Mouse (Mus musculus): ENCODE measurements at regions not wholly inside any gene's neighbourhood (a gene's known extent, or its start where the extent isn't known, plus 50 kb on each side); places are given as distances from the start of the nearest gene placed in this dataset.

GRCm38 (mm10) chr10:120603167-120603566 is 126.9 kb upstream of the Hmga2 start:
- H3K9ac ChIP-seq: no peak overlapping the region
- H3K4me3 ChIP-seq: no peak overlapping the region
- H3K27ac ChIP-seq: no peak overlapping the region
- ATAC-seq (ENCODE audit: insufficient number of reproducible peaks, insufficient read depth, low FRiP score, low TSS enrichment, low read depth): no peak
- H3K27me3 ChIP-seq: no peaks in the 10 kb centered on the region
- no peaks in the 10 kb centered on the region for H3K9me3 ChIP-seq
- 81% methylated on average over 4 of the region's 4 CpGs for WGBS
- H3K4me1 ChIP-seq: peaks cover 6% of the 10 kb centered on the region
- no peak overlapping the region for H3K4me2 ChIP-seq
- no peaks in the 10 kb centered on the region for H3K36me3 ChIP-seq

- Histone ChIP-seq H3K36me3 (no peaks in the 10 kb centered on the region), H3K27ac (no peak overlapping the region), H3K4me2 (no peak overlapping the region), H3K4me3 (no peak overlapping the region), H3K9me3 (no peaks in the 10 kb centered on the region), H3K27me3 (no peaks in the 10 kb centered on the region), H3K9ac (no peak overlapping the region), H3K4me1 (peaks cover 6% of the 10 kb centered on the region)
- no peak for ATAC-seq (ENCODE audit: insufficient number of reproducible peaks, insufficient read depth, low FRiP score, low TSS enrichment, low read depth)
- WGBS: 89% methylated on average over 5 of the region's 5 CpGs
Measured at GRCm38 (mm10) chr10:120600735-120601134, 124.5 kb upstream of the Hmga2 start.

- Histone ChIP-seq H3K27me3 (no peaks in the 10 kb centered on the region), H3K36me3 (no peaks in the 10 kb centered on the region), H3K9ac (no peak overlapping the region), H3K4me1 (peaks cover 3% of the 10 kb centered on the region), H3K4me3 (no peak overlapping the region), H3K4me2 (no peak overlapping the region), H3K9me3 (no peaks in the 10 kb centered on the region), H3K27ac (no peak overlapping the region)
- no peak for ATAC-seq (ENCODE audit: insufficient number of reproducible peaks, insufficient read depth, low FRiP score, low TSS enrichment, low read depth)
- 83% methylated on average over 6 of the region's 6 CpGs for WGBS
Measured at GRCm38 (mm10) chr10:120599551-120599950, 123.3 kb upstream of the Hmga2 start.

- H3K27ac ChIP-seq: no peak overlapping the region
- WGBS: 62% methylated on average over 9 of the region's 9 CpGs
- H3K9me3 ChIP-seq: no peaks in the 10 kb centered on the region
- H3K9ac ChIP-seq: no peak overlapping the region
- no peak overlapping the region for H3K4me3 ChIP-seq
- ATAC-seq (ENCODE audit: insufficient number of reproducible peaks, insufficient read depth, low FRiP score, low TSS enrichment, low read depth): no peak
- H3K36me3 ChIP-seq: no peaks in the 10 kb centered on the region
- H3K4me1 ChIP-seq: no peaks in the 10 kb centered on the region
- H3K27me3 ChIP-seq: no peaks in the 10 kb centered on the region
- H3K4me2 ChIP-seq: no peak overlapping the region
Measured at GRCm38 (mm10) chr10:120597320-120597887, 121.1 kb upstream of the Hmga2 start.

GRCm38 (mm10) chr10:120595145-120595544 is 118.9 kb upstream of the Hmga2 start:
- no peak for ATAC-seq (ENCODE audit: insufficient number of reproducible peaks, insufficient read depth, low FRiP score, low TSS enrichment, low read depth)
- WGBS: 93% methylated on average over 3 of the region's 3 CpGs

GRCm38 (mm10) chr10:120593876-120594275 is 117.6 kb upstream of the Hmga2 start:
- no peaks in the 10 kb centered on the region for H3K4me1 ChIP-seq
- H3K9me3 ChIP-seq: no peaks in the 10 kb centered on the region
- no peak for ATAC-seq (ENCODE audit: insufficient number of reproducible peaks, insufficient read depth, low FRiP score, low TSS enrichment, low read depth)
- H3K36me3 ChIP-seq: no peaks in the 10 kb centered on the region
- no peak overlapping the region for H3K4me3 ChIP-seq
- H3K4me2 ChIP-seq: no peak overlapping the region
- H3K27me3 ChIP-seq: no peaks in the 10 kb centered on the region
- no peak overlapping the region for H3K9ac ChIP-seq
- no peak overlapping the region for H3K27ac ChIP-seq

More at GRCm38 (mm10) chr10:120595145-120595544, 118.9 kb upstream of the Hmga2 start:
- Histone ChIP-seq H3K4me2 (no peak overlapping the region), H3K27me3 (no peaks in the 10 kb centered on the region), H3K27ac (no peak overlapping the region), H3K4me3 (no peak overlapping the region), H3K9ac (no peak overlapping the region), H3K9me3 (no peaks in the 10 kb centered on the region), H3K4me1 (no peaks in the 10 kb centered on the region), H3K36me3 (no peaks in the 10 kb centered on the region)

- no peak overlapping the region for H3K4me3 ChIP-seq
- ATAC-seq (ENCODE audit: insufficient number of reproducible peaks, insufficient read depth, low FRiP score, low TSS enrichment, low read depth): no peak
Measured at GRCm38 (mm10) chr10:120589659-120590058, 113.4 kb upstream of the Hmga2 start.

GRCm38 (mm10) chr10:120587854-120588633 is 111.8 kb upstream of the Hmga2 start:
- H3K9ac ChIP-seq: no peak overlapping the region
- H3K4me1 ChIP-seq: peaks cover 12% of the 10 kb centered on the region; the same call in 1 of the 2 replicates
- H3K27ac ChIP-seq: peak overlapping the region; percentile 48
- 24% methylated on average over 8 of the region's 8 CpGs for WGBS
- H3K4me2 ChIP-seq: no peak overlapping the region
- ATAC-seq (ENCODE audit: insufficient number of reproducible peaks, insufficient read depth, low FRiP score, low TSS enrichment, low read depth): no peak
- no peaks in the 10 kb centered on the region for H3K36me3 ChIP-seq
- no peaks in the 10 kb centered on the region for H3K9me3 ChIP-seq
- H3K4me3 ChIP-seq: no peak overlapping the region
- no peaks in the 10 kb centered on the region for H3K27me3 ChIP-seq

More at GRCm38 (mm10) chr10:120589659-120590058, 113.4 kb upstream of the Hmga2 start:
- no peaks in the 10 kb centered on the region for H3K36me3 ChIP-seq
- H3K4me2 ChIP-seq: no peak overlapping the region
- H3K9ac ChIP-seq: no peak overlapping the region
- 85% methylated on average over 2 of the region's 2 CpGs for WGBS
- H3K27me3 ChIP-seq: no peaks in the 10 kb centered on the region
- H3K27ac ChIP-seq: no peak overlapping the region
- peaks cover 10% of the 10 kb centered on the region; the same call in 1 of the 2 replicates for H3K4me1 ChIP-seq
- no peaks in the 10 kb centered on the region for H3K9me3 ChIP-seq

- Histone ChIP-seq H3K27me3 (no peaks in the 10 kb centered on the region), H3K4me2 (no peak overlapping the region), H3K36me3 (no peaks in the 10 kb centered on the region), H3K27ac (no peak overlapping the region), H3K9ac (no peak overlapping the region), H3K9me3 (no peaks in the 10 kb centered on the region), H3K4me3 (no peak overlapping the region), H3K4me1 (peaks cover 17% of the 10 kb centered on the region)
- ATAC-seq (ENCODE audit: insufficient number of reproducible peaks, insufficient read depth, low FRiP score, low TSS enrichment, low read depth): no peak
- WGBS: 91% methylated on average over 3 of the region's 3 CpGs
Measured at GRCm38 (mm10) chr10:120587179-120587578, 110.9 kb upstream of the Hmga2 start.

GRCm38 (mm10) chr10:120582497-120582896 is 106.2 kb upstream of the Hmga2 start:
- WGBS: 69% methylated on average over 7 of the region's 7 CpGs
- ATAC-seq (ENCODE audit: insufficient number of reproducible peaks, insufficient read depth, low FRiP score, low TSS enrichment, low read depth): no peak
- no peak overlapping the region for H3K9ac ChIP-seq

GRCm38 (mm10) chr10:120581547-120581946 is 105.3 kb upstream of the Hmga2 start:
- H3K27ac ChIP-seq: no peak overlapping the region
- WGBS: 87% methylated on average over 6 of the region's 6 CpGs

More at GRCm38 (mm10) chr10:120582497-120582896, 106.2 kb upstream of the Hmga2 start:
- Histone ChIP-seq H3K4me3 (no peak overlapping the region), H3K27me3 (no peaks in the 10 kb centered on the region), H3K36me3 (no peaks in the 10 kb centered on the region), H3K4me1 (peaks cover 10% of the 10 kb centered on the region), H3K4me2 (no peak overlapping the region), H3K27ac (no peak overlapping the region), H3K9me3 (no peaks in the 10 kb centered on the region)

GRCm38 (mm10) chr10:120576886-120577285 is 100.6 kb upstream of the Hmga2 start:
- Histone ChIP-seq H3K9ac (no peak overlapping the region), H3K4me1 (peaks cover 10% of the 10 kb centered on the region; the same call in 1 of the 2 replicates), H3K36me3 (no peaks in the 10 kb centered on the region), H3K9me3 (no peaks in the 10 kb centered on the region), H3K4me3 (no peak overlapping the region), H3K4me2 (no peak overlapping the region), H3K27me3 (no peaks in the 10 kb centered on the region), H3K27ac (0 out of 2 replicates have a peak overlapping the region, but pooled peaks have one; percentile 4)
- 54% methylated on average over 5 of the region's 5 CpGs for WGBS
- ATAC-seq (ENCODE audit: insufficient number of reproducible peaks, insufficient read depth, low FRiP score, low TSS enrichment, low read depth): no peak

More at GRCm38 (mm10) chr10:120581547-120581946, 105.3 kb upstream of the Hmga2 start:
- Histone ChIP-seq H3K9ac (no peak overlapping the region), H3K4me2 (no peak overlapping the region), H3K4me3 (no peak overlapping the region), H3K36me3 (no peaks in the 10 kb centered on the region), H3K27me3 (no peaks in the 10 kb centered on the region), H3K9me3 (no peaks in the 10 kb centered on the region), H3K4me1 (peaks cover 17% of the 10 kb centered on the region; the same call in 1 of the 2 replicates)
- no peak for ATAC-seq (ENCODE audit: insufficient number of reproducible peaks, insufficient read depth, low FRiP score, low TSS enrichment, low read depth)
